Mouse (Mus musculus): ENCODE measurements around the gene Gm13889. TPM values are rescaled to one million over a fixed set of nuclear protein-coding genes. Genes with fewer than 3 reads are reported as not detected.

Gene Gm13889
- polyA plus RNA-seq, 1 experiment = 49.8 TPM

- DNase-seq (ENCODE audit: low spot score) = no peak
These were observed 1.2 kb upstream of the Gm13889 start for GRCm38 (mm10) chr2:93958216-93958615.

- DNase-seq (ENCODE audit: low spot score) = no peak
These were observed 779 bp upstream of the Gm13889 start for GRCm38 (mm10) chr2:93957785-93958175.

GRCm38 (mm10) chr2:93956331-93956801 lies 635 bp downstream of the Gm13889 start:
- DNase-seq (ENCODE audit: low spot score) = peak; percentile 41

- DNase-seq (ENCODE audit: low spot score) = no peak
These were observed 1.1 kb downstream of the Gm13889 start for GRCm38 (mm10) chr2:93955886-93956285.

- no peak for DNase-seq (ENCODE audit: low spot score)
These were observed 2.0 kb downstream of the Gm13889 start for GRCm38 (mm10) chr2:93954781-93955578.

- no peak for DNase-seq (ENCODE audit: low spot score)
These were observed 3.3 kb downstream of the Gm13889 start for GRCm38 (mm10) chr2:93953726-93954125.

GRCm38 (mm10) chr2:93946976-93947375 lies 10.0 kb downstream of the Gm13889 start:
- no peak for DNase-seq (ENCODE audit: low spot score)

- no peak for DNase-seq (ENCODE audit: low spot score)
These were observed 12.1 kb downstream of the Gm13889 start for GRCm38 (mm10) chr2:93944855-93945254.

- DNase-seq (ENCODE audit: low spot score) = no peak
These were observed 12.9 kb downstream of the Gm13889 start for GRCm38 (mm10) chr2:93944099-93944498.

GRCm38 (mm10) chr2:93941670-93942069 lies 15.3 kb downstream of the Gm13889 start:
- no peak for DNase-seq (ENCODE audit: low spot score)

GRCm38 (mm10) chr2:93938534-93938933 lies 18.5 kb downstream of the Gm13889 start:
- no peak for DNase-seq (ENCODE audit: low spot score)

GRCm38 (mm10) chr2:93928866-93929265 lies 28.1 kb downstream of the Gm13889 start:
- DNase-seq (ENCODE audit: low spot score) = no peak

GRCm38 (mm10) chr2:93927701-93928437 lies 29.1 kb downstream of the Gm13889 start:
- DNase-seq (ENCODE audit: low spot score) = no peak

GRCm38 (mm10) chr2:93926141-93926540 lies 30.9 kb downstream of the Gm13889 start:
- DNase-seq (ENCODE audit: low spot score) = no peak

- DNase-seq (ENCODE audit: low spot score) = no peak
These were observed 37.9 kb downstream of the Gm13889 start for GRCm38 (mm10) chr2:93919093-93919492.

- DNase-seq (ENCODE audit: low spot score) = no peak
These were observed 43.4 kb downstream of the Gm13889 start for GRCm38 (mm10) chr2:93913552-93913951.

- no peak for DNase-seq (ENCODE audit: low spot score)
These were observed 45.1 kb downstream of the Gm13889 start for GRCm38 (mm10) chr2:93911942-93912341.

GRCm38 (mm10) chr2:93909716-93910115 lies 47.3 kb downstream of the Gm13889 start:
- no peak for DNase-seq (ENCODE audit: low spot score)

GRCm38 (mm10) chr2:93907519-93908294 lies 49.3 kb downstream of the Gm13889 start:
- no peak for DNase-seq (ENCODE audit: low spot score)

GRCm38 (mm10) chr2:93906316-93906715 lies 50.7 kb downstream of the Gm13889 start:
- DNase-seq (ENCODE audit: low spot score) = no peak

Measured in urinary bladder, adult 2 months (tissue).